Mouse (Mus musculus): ENCODE measurements at regions not wholly inside any gene's neighbourhood (a gene's known extent, or its start where the extent isn't known, plus 50 kb on each side); places are given as distances from the start of the nearest gene placed in this dataset.

GRCm38 (mm10) chr10:83937168-83937567, 214.5 kb downstream of the 1500009L16Rik start:
- Histone ChIP-seq H3K27ac (ENCODE audit: poor library complexity, severe bottlenecking) (no peak overlapping the region), H3K27me3 (replicated peaks) (no peaks in the 10 kb centered on the region), H3K36me3 (no peaks in the 10 kb centered on the region), H3K4me2 (no peak overlapping the region), H3K4me1 (replicated peaks) (peaks cover 16% of the 10 kb centered on the region), H3K4me3 (no peak overlapping the region), H3K9me3 (replicated peaks) (no peaks in the 10 kb centered on the region), H3K9ac (no peak overlapping the region)
- ATAC-seq (ENCODE audit: insufficient number of reproducible peaks, low FRiP score): no peak
- WGBS: 21% methylated on average over 9 of the region's 9 CpGs

DNA sequence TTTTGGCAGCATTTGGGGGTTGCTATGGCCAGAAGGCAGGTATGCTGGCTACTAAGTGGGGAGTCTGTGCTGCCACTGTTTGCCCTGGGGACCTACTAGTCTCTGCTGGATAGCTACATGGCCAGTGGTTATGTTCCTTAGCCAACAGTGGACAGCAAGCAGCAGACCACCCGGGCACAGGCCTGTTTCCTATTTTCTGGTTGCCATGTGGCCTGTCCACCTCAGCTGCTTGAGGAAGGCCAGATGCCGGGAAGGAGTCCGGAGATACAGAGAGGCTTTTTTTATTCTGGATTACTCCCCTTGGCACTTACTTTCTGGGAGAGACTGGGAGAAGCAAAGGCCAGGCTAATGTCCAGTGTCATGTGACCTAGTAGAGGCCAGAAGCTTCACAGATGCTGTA, 219.4 kb downstream of the 1500009L16Rik start:
- Histone ChIP-seq H3K4me2 (no peak overlapping the region), H3K27me3 (replicated peaks) (no peaks in the 10 kb centered on the region), H3K4me1 (replicated peaks) (peaks cover 23% of the 10 kb centered on the region), H3K4me3 (no peak overlapping the region), H3K27ac (ENCODE audit: poor library complexity, severe bottlenecking) (no peak overlapping the region), H3K36me3 (no peaks in the 10 kb centered on the region), H3K9me3 (replicated peaks) (no peaks in the 10 kb centered on the region), H3K9ac (no peak overlapping the region)
- 21% methylated on average over 3 of the region's 3 CpGs for WGBS
- ATAC-seq (ENCODE audit: insufficient number of reproducible peaks, low FRiP score): no peak

DNA sequence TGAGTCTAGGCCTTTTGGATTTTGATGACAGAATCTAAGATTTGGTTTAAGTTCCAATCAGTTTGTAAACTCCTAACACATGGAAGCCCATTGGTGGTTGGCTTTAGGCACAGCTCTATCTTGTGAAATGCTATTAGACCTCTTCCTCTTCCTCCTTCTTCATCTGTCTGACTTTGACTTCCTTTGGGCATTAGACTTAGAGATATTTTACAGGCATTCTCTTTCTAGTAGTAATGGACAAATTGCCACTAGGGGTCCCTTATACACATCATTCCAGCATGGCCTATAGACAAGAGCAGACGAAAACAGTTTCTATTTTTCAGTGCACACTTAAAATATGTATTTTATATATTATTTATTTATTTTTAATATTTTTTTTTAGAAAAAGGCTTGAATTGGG, 221.5 kb downstream of the 1500009L16Rik start:
- Histone ChIP-seq H3K9ac (no peak overlapping the region), H3K27me3 (replicated peaks) (no peaks in the 10 kb centered on the region; the same call in 1 of the 2 replicates), H3K36me3 (no peaks in the 10 kb centered on the region), H3K9me3 (replicated peaks) (no peaks in the 10 kb centered on the region), H3K4me1 (replicated peaks) (peaks cover 21% of the 10 kb centered on the region), H3K4me3 (no peak overlapping the region), H3K4me2 (no peak overlapping the region), H3K27ac (ENCODE audit: poor library complexity, severe bottlenecking) (no peak overlapping the region)
- no peak for ATAC-seq (ENCODE audit: insufficient number of reproducible peaks, low FRiP score)
- 74% methylated on average over 1 of the region's 1 CpGs for WGBS

GRCm38 (mm10) chr10:83944897-83945296, 222.2 kb downstream of the 1500009L16Rik start:
- Histone ChIP-seq H3K4me3 (no peak overlapping the region), H3K27ac (ENCODE audit: poor library complexity, severe bottlenecking) (no peak overlapping the region), H3K9ac (no peak overlapping the region), H3K4me1 (replicated peaks) (peaks cover 21% of the 10 kb centered on the region), H3K4me2 (no peak overlapping the region), H3K27me3 (replicated peaks) (no peaks in the 10 kb centered on the region; the same call in 1 of the 2 replicates), H3K36me3 (no peaks in the 10 kb centered on the region), H3K9me3 (replicated peaks) (no peaks in the 10 kb centered on the region)
- no peak for ATAC-seq (ENCODE audit: insufficient number of reproducible peaks, low FRiP score)
- 86% methylated on average over 10 of the region's 10 CpGs for WGBS

- Histone ChIP-seq H3K9me3 (replicated peaks) (no peaks in the 10 kb centered on the region), H3K27me3 (replicated peaks) (no peaks in the 10 kb centered on the region; the same call in 1 of the 2 replicates), H3K4me3 (no peak overlapping the region), H3K4me2 (no peak overlapping the region), H3K9ac (no peak overlapping the region), H3K27ac (ENCODE audit: poor library complexity, severe bottlenecking) (no peak overlapping the region), H3K4me1 (replicated peaks) (peaks cover 21% of the 10 kb centered on the region), H3K36me3 (no peaks in the 10 kb centered on the region)
- no peak for ATAC-seq (ENCODE audit: insufficient number of reproducible peaks, low FRiP score)
- 55% methylated on average over 9 of the region's 9 CpGs for WGBS
These were observed 222.8 kb downstream of the 1500009L16Rik start for GRCm38 (mm10) chr10:83945503-83945902.

GRCm38 (mm10) chr10:83946186-83947176, 223.8 kb downstream of the 1500009L16Rik start:
- H3K4me1 ChIP-seq (replicated peaks): peaks cover 18% of the 10 kb centered on the region
- no peak overlapping the region for H3K4me3 ChIP-seq
- no peak overlapping the region for H3K9ac ChIP-seq
- no peaks in the 10 kb centered on the region for H3K9me3 ChIP-seq (replicated peaks)
- no peak overlapping the region for H3K4me2 ChIP-seq
- no peaks in the 10 kb centered on the region for H3K36me3 ChIP-seq
- no peaks in the 10 kb centered on the region; the same call in 1 of the 2 replicates for H3K27me3 ChIP-seq (replicated peaks)
- 33% methylated on average over 11 of the region's 11 CpGs for WGBS
- ATAC-seq (ENCODE audit: insufficient number of reproducible peaks, low FRiP score): no peak
- H3K27ac ChIP-seq (ENCODE audit: poor library complexity, severe bottlenecking): no peak overlapping the region

DNA sequence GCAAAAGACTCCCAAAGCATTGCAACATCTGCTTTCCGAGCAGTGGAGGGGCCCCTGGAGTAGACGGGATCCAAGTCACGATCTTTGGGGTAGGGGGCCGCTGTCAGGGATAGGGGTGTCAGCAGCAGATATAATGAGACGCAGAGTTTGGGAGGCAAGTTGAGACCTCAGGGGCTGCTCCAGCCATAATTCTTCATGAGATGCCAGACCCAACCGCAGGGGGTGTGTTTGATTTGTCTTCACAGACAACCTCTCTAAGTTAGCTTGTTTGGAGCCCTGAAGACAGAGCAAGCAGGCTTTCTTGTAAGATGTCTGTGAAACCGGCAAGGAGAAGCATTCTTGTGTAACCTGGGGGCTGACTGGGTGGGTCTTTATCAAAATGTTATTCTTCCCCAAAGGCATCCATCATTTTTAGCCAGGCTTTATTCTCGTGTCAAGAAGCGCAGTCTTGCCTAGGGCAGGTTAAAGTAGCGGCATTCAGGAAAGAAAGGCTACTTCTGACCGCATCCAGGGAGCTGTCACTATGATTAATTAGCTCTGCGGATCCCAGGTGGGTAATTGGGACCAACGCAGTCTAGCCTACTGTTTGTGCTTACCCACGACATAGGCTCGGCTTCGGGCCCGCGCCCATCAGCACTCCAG, 234.6 kb downstream of the 1500009L16Rik start:
- ATAC-seq (ENCODE audit: insufficient number of reproducible peaks, low FRiP score): no peak
- Histone ChIP-seq H3K9me3 (replicated peaks) (no peaks in the 10 kb centered on the region), H3K27me3 (replicated peaks) (no peaks in the 10 kb centered on the region), H3K4me3 (no peak overlapping the region), H3K9ac (no peak overlapping the region), H3K4me2 (no peak overlapping the region), H3K36me3 (no peaks in the 10 kb centered on the region), H3K4me1 (replicated peaks) (no peaks in the 10 kb centered on the region), H3K27ac (ENCODE audit: poor library complexity, severe bottlenecking) (no peak overlapping the region)
- WGBS: 71% methylated on average over 18 of the region's 18 CpGs

DNA sequence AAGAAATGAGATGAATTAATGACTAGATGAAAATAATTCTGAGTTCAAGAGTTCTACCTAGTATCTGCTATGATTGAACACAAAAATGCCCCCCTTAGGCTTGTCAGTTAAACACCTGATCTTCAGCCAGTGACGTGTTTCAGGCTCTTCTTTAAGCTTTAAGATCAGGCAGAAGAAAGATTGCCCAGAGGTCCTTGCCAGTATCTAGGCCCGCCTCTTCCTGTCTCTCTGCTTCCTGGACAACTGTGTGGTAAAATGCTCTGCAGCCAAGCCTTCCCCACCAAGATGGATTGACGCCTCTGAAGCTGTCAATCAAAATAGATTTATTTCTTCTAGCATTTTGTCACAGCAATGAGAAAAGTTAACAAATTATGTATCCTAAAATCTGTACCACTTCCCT, 235.7 kb downstream of the 1500009L16Rik start:
- Histone ChIP-seq H3K4me2 (no peak overlapping the region), H3K27me3 (replicated peaks) (no peaks in the 10 kb centered on the region), H3K36me3 (no peaks in the 10 kb centered on the region), H3K9ac (no peak overlapping the region), H3K4me1 (replicated peaks) (no peaks in the 10 kb centered on the region), H3K9me3 (replicated peaks) (no peaks in the 10 kb centered on the region), H3K4me3 (no peak overlapping the region), H3K27ac (ENCODE audit: poor library complexity, severe bottlenecking) (no peak overlapping the region)
- WGBS: 72% methylated on average over 3 of the region's 3 CpGs
- ATAC-seq (ENCODE audit: insufficient number of reproducible peaks, low FRiP score): no peak

DNA sequence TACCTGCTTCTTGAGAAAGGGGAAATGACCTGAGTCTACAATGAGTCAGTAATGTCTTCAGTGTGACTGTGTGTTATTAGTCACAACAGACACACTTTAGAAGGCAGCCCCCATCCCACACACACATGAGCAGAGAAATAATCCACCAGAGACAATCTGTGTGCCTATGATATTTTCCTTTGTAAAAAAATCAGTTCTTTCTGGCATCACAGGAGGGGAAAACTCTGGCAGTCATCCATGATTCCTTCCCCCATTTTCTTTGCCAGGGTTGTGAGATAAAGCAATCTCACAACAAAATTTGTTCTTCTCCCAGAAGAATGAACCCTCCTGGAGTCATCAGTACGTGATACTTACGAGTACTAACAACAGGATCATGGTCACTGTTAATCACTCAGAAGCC, 236.2 kb downstream of the 1500009L16Rik start:
- Histone ChIP-seq H3K27me3 (replicated peaks) (no peaks in the 10 kb centered on the region), H3K36me3 (no peaks in the 10 kb centered on the region), H3K9me3 (replicated peaks) (no peaks in the 10 kb centered on the region), H3K4me1 (replicated peaks) (no peaks in the 10 kb centered on the region), H3K9ac (no peak overlapping the region), H3K27ac (ENCODE audit: poor library complexity, severe bottlenecking) (no peak overlapping the region), H3K4me2 (no peak overlapping the region), H3K4me3 (no peak overlapping the region)
- 68% methylated on average over 2 of the region's 2 CpGs for WGBS
- no peak for ATAC-seq (ENCODE audit: insufficient number of reproducible peaks, low FRiP score)

DNA sequence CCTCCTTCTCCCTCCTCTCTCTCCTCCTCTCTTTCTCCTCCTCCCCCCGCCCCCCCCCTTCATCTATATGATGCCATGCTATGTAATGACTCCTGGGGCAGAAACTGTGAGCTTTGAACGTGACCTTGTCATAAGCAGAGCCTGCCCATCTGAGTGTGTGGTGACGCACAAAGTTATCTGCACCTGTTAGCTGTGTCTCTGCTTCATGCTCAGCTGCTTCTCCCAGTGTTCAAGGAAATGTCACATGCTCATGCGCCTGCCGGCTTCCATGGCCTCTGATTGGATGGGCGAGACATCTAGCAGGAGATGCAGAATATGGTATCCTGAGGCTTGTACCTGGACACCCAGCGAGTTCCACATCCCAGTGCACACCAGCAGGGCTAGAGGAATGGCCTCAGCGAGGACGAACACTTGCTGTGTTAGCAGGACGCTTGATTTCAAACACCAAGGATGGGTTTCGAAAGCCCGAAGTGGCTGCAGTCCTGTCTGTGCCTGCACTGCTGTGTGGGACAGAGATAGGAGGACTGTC, 240.6 kb downstream of the 1500009L16Rik start:
- H3K4me2 ChIP-seq: no peak overlapping the region
- H3K36me3 ChIP-seq: no peaks in the 10 kb centered on the region
- H3K9me3 ChIP-seq (replicated peaks): no peaks in the 10 kb centered on the region
- no peak for ATAC-seq (ENCODE audit: insufficient number of reproducible peaks, low FRiP score)
- WGBS: 73% methylated on average over 12 of the region's 12 CpGs
- H3K9ac ChIP-seq: no peak overlapping the region
- H3K4me1 ChIP-seq (replicated peaks): no peaks in the 10 kb centered on the region
- H3K4me3 ChIP-seq: no peak overlapping the region
- no peaks in the 10 kb centered on the region for H3K27me3 ChIP-seq (replicated peaks)
- H3K27ac ChIP-seq (ENCODE audit: poor library complexity, severe bottlenecking): no peak overlapping the region

Measured in heart, embryonic 12.5 days (tissue).